Mouse (Mus musculus) liver, postnatal 0 days (tissue): ENCODE data around the gene Slc39a13. TPM values are rescaled to one million over a fixed set of nuclear protein-coding genes. Genes with fewer than 3 reads are reported as not detected.

Source experiments
- ATAC-seq: fragments of 200-750 bp; cut with Nextera tagmentation; 2 replicates; pipeline ENCODE4 v1.8.0; 2017; ENCODE audit warnings: mild to moderate bottlenecking, moderate library complexity
- DNase-seq: peaks from one replicate; pipeline ENCODE4 v3.0.0-alpha.2; 2016
- H3K27ac ChIP-seq: fragments of 300-500 bp; sonication (generic); 2 replicates; pipeline ENCODE4 v1.5.1; 2014; ENCODE audit warnings: antibody characterized with exemption, moderate library complexity, mild to moderate bottlenecking, low read depth
- H3K27me3 ChIP-seq: fragments of 300-500 bp; sonication (generic); 2 replicates; pipeline ENCODE4 v1.6.1; 2014; ENCODE audit warnings: low read length, control low read depth, mixed read lengths; ENCODE audit not compliant: insufficient read depth
- H3K36me3 ChIP-seq: fragments of 300-500 bp; sonication (generic); replicated peaks from 2 replicates; pipeline ENCODE4 v1.6.1; 2014; ENCODE audit warnings: mild to moderate bottlenecking, control low read depth, low read length, moderate library complexity, mixed read lengths; ENCODE audit not compliant: insufficient read depth
- H3K4me1 ChIP-seq: fragments of 300-500 bp; sonication (generic); 2 replicates; pipeline ENCODE4 v1.6.1; 2014; ENCODE audit warnings: antibody characterized with exemption, mild to moderate bottlenecking, control low read depth; ENCODE audit not compliant: insufficient read depth
- H3K4me2 ChIP-seq: fragments of 300-500 bp; sonication (generic); 2 replicates; pipeline ENCODE4 v1.6.1; 2014; ENCODE audit warnings: low read depth, mild to moderate bottlenecking, low read length, moderate library complexity, mixed read lengths
- H3K4me3 ChIP-seq: fragments of 300-500 bp; sonication (generic); 2 replicates; pipeline ENCODE4 v1.5.1; 2014; ENCODE audit warnings: low read depth, low read length
- H3K9ac ChIP-seq: fragments of 300-500 bp; sonication (generic); replicated peaks from 2 replicates; pipeline ENCODE4 v1.6.1; 2014; ENCODE audit warnings: mild to moderate bottlenecking, moderate library complexity
- H3K9me3 ChIP-seq: fragments of 300-500 bp; sonication (generic); 2 replicates; pipeline ENCODE4 v1.6.1; 2016; ENCODE audit warnings: mild to moderate bottlenecking, control low read depth, low read length, mixed read lengths
- CTCF ChIP-seq: sonication (generic); IDR thresholded peaks from 2 replicates; pipeline ENCODE4 v1.5.1; 2016; ENCODE audit warnings: antibody characterized with exemption, low read depth
- EP300 ChIP-seq: IDR thresholded peaks from 2 replicates; pipeline ENCODE4 v1.6.1; 2016; ENCODE audit warnings: antibody characterized with exemption, low read depth, mild to moderate bottlenecking
- WGBS: fragments of 180-500 bp; shearing (Covaris S2); extraction: QIAGEN DNeasy Blood & Tissue Kit; methylation state at CpG from one replicate; pipeline ENCODE4 v1.1.7; 2014; ENCODE audit not compliant: insufficient replicate concordance; 5-methylcytosine and 5-hydroxymethylcytosine counted together
- polyA plus RNA-seq: library from polyadenylated mRNA; unstranded; fragments of >200 nt; fragmentation: Nextera tagmentation; extraction: Ambion mirVana; gene quantifications from 2 replicates; pipeline ENCODE4 v1.2.1, GENCODE M21; 2015

Slc39a13 gene
- polyA plus RNA-seq, 1 experiment from 2014 or later = 7.2 TPM

DNA sequence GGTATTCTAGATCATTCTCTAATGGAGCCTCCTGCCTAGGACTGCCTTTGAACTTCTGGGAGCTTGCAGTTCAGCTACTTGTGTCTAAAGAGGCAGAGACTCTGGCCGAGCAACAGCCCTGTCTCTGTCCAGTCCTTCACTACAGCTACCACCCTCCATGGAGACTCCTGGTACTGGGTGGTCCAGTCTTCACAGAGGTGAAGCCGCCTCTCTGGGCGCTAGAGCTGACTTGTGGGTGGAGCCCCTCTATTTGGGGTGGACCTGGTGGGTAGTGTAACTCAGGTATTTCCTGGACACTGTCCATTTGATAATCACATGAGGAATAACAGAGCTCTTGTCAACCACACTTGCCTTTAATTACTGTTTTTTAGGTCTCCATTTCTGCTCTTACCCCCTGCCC lies 50.3 kb downstream of the Slc39a13 start:
- no peak for ATAC-seq
- Histone ChIP-seq H3K4me3 (no peak overlapping the region), H3K27ac (no peak overlapping the region), H3K9me3 (no peaks in the 10 kb centered on the region), H3K4me2 (no peak overlapping the region), H3K9ac (no peak overlapping the region), H3K27me3 (no peaks in the 10 kb centered on the region), H3K4me1 (peaks cover 5% of the 10 kb centered on the region), H3K36me3 (peaks cover 28% of the 10 kb centered on the region)
- no peak for DNase-seq
- 89% methylated on average over 3 of the region's 3 CpGs for WGBS
- no peak for TF ChIP-seq CTCF
- no peak for TF ChIP-seq EP300

- no peaks in the 10 kb centered on the region for H3K27me3 ChIP-seq
- ATAC-seq (no peak), DNase-seq (no peak)
- no peak overlapping the region for H3K4me3 ChIP-seq
- TF ChIP-seq EP300 = no peak
- no peak for TF ChIP-seq CTCF
- no peaks in the 10 kb centered on the region for H3K4me1 ChIP-seq
- 89% methylated on average over 8 of the region's 8 CpGs for WGBS
- H3K27ac ChIP-seq = no peak overlapping the region
- peaks cover 45% of the 10 kb centered on the region for H3K36me3 ChIP-seq
- no peak overlapping the region for H3K4me2 ChIP-seq
- H3K9me3 ChIP-seq = no peaks in the 10 kb centered on the region
- H3K9ac ChIP-seq = no peak overlapping the region
Measured at GRCm38 (mm10) chr2:91018061-91018788, 52.0 kb downstream of the Slc39a13 start.

GRCm38 (mm10) chr2:91015386-91015785 lies 54.8 kb downstream of the Slc39a13 start:
- ATAC-seq (no peak), DNase-seq (no peak)
- TF ChIP-seq CTCF = no peak
- TF ChIP-seq EP300 = no peak
- H3K27me3 ChIP-seq = no peaks in the 10 kb centered on the region
- H3K36me3 ChIP-seq = peaks cover 66% of the 10 kb centered on the region
- H3K9ac ChIP-seq = no peak overlapping the region
- no peak overlapping the region for H3K4me2 ChIP-seq
- H3K27ac ChIP-seq = no peak overlapping the region
- no peak overlapping the region for H3K4me3 ChIP-seq
- H3K4me1 ChIP-seq = no peaks in the 10 kb centered on the region
- no peaks in the 10 kb centered on the region for H3K9me3 ChIP-seq
- WGBS = 86% methylated on average over 4 of the region's 4 CpGs

DNA sequence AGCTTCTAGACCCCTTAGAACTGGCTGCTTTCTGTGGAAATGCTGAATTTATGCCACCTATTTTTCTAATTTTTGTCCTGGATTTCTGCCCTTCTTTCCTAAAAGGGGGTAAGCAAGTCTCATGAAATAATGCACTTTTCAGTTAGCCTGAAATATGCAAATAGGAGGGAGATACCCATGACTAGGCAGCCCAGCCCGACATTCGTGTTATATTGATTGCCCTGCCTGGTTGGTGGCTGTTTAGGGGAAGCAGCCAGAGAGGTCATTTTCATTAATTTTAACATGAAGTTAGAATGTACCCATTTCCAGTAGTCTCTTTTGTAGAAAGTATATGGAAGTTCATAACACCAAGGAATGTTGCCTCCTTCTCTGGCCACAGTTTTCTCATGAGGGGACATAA lies 56.3 kb downstream of the Slc39a13 start:
- WGBS = 72% methylated on average over 2 of the region's 2 CpGs

More for the DNA sequence above, 56.3 kb downstream of the Slc39a13 start:
- no peak overlapping the region for H3K4me2 ChIP-seq
- no peak for TF ChIP-seq CTCF
- no peak for TF ChIP-seq EP300
- ATAC-seq (no peak), DNase-seq (no peak)
- no peak overlapping the region for H3K4me3 ChIP-seq
- H3K36me3 ChIP-seq = peaks cover 76% of the 10 kb centered on the region
- no peaks in the 10 kb centered on the region for H3K27me3 ChIP-seq
- H3K9ac ChIP-seq = no peak overlapping the region
- no peak overlapping the region for H3K27ac ChIP-seq
- H3K9me3 ChIP-seq = no peaks in the 10 kb centered on the region
- H3K4me1 ChIP-seq = no peaks in the 10 kb centered on the region

Other genes starting within 250 kb of the Slc39a13 start
- 182 and 184 TPM in 2 replicates for gene Mtch2, start 223.3 kb downstream of the Slc39a13 start, polyA plus RNA-seq
- 2.9 and 3.1 TPM in 2 replicates for gene C1qtnf4, start 184.6 kb downstream of the Slc39a13 start, polyA plus RNA-seq
- 8.7 and 9.8 TPM in 2 replicates for gene Kbtbd4, start 165.7 kb downstream of the Slc39a13 start, polyA plus RNA-seq
- 196 and 199 TPM in 2 replicates for gene Ndufs3, start 165.6 kb downstream of the Slc39a13 start, polyA plus RNA-seq
- 26.0 and 29.4 TPM in 2 replicates for gene Celf1, start 130.0 kb downstream of the Slc39a13 start, polyA plus RNA-seq
- gene Rapsn, start 34.8 kb downstream of the Slc39a13 start, polyA plus RNA-seq = 1.6 and 1.8 TPM in 2 replicates
- gene Psmc3, start 16.4 kb downstream of the Slc39a13 start, polyA plus RNA-seq = 109 and 112 TPM in 2 replicates
- 31.7 and 35.5 TPM in 2 replicates for gene Spi1, start 12.0 kb upstream of the Slc39a13 start, polyA plus RNA-seq
- 0.04 TPM in 2 replicates for gene Mybpc3, start 47.7 kb upstream of the Slc39a13 start, polyA plus RNA-seq
- gene Madd, start 113.4 kb upstream of the Slc39a13 start, polyA plus RNA-seq = 2.9 and 3.6 TPM in 2 replicates
- gene Nr1h3, start 132.4 kb upstream of the Slc39a13 start, polyA plus RNA-seq = 30.0 and 31.0 TPM in 2 replicates
- gene Acp2, start 132.5 kb upstream of the Slc39a13 start, polyA plus RNA-seq = 13.0 and 14.1 TPM in 2 replicates
- 4.0 and 4.2 TPM in 2 replicates for gene Ddb2, start 166.6 kb upstream of the Slc39a13 start, polyA plus RNA-seq
- gene Pacsin3, start 185.5 kb upstream of the Slc39a13 start, polyA plus RNA-seq = 27.8 and 28.5 TPM in 2 replicates
- 64.2 and 65.1 TPM in 2 replicates for gene Arfgap2, start 194.6 kb upstream of the Slc39a13 start, polyA plus RNA-seq